9 mouse cellular contexts compared by ENCODE assay signal in genomic region chr3:38227596-38227995, GRCm38 (mm10).
DNase-seq lines count a peak whose midpoint lies in the region; ATAC-seq and TF ChIP-seq lines count a peak whose summit lies in the region.
"Had no signal": no experiment of that assay in that cellular context is flagged by ENCODE, and none has a peak within 500 bp of the region (broad histone marks: within the 10 kb centered on the region; RNA-seq: fewer than 3 reads in every experiment).

No protein-coding gene starts in this region.

- no peaks in the 10 kb centered on the region for H3K27me3 ChIP-seq in midbrain, postnatal 0 days (ENCODE audit: insufficient read depth, low read length)

- DNase-seq in gastrocnemius, adult 18-20 months (ENCODE audit: low spot score) = peak; percentile 67
- no peak for DNase-seq in gastrocnemius, postnatal 25 days
- peak; percentile 50 for DNase-seq in CD4-positive helper T cell, adult 2 months (ENCODE audit: low read depth, low spot score)
- DNase-seq in frontal cortex, postnatal 25 days (ENCODE audit: low spot score in 2 of 2) = peak; percentile 63 to 66
- peak; percentile 45 for DNase-seq in layer of hippocampus, adult 9-11 months
- DNase-seq in midbrain, postnatal 0 days (ENCODE audit: low spot score) = peak; percentile 72
- peak; percentile 16 to 28 for DNase-seq in thymus, adult 18-20 months

- no peak overlapping the region for H3K4me2 ChIP-seq in midbrain, postnatal 0 days (ENCODE audit: low read depth, low read length, poor library complexity, severe bottlenecking)
- H3K4me2 ChIP-seq: liver, embryonic 15.5 days had no signal

- ATAC-seq in midbrain, postnatal 0 days (ENCODE audit: low FRiP score) = no peak

- H3K4me3 ChIP-seq in bone marrow macrophage, adult 2 months (ENCODE audit: insufficient read depth, low read length) = no peak overlapping the region
- no peak overlapping the region for H3K4me3 ChIP-seq in midbrain, postnatal 0 days (ENCODE audit: low read depth, low read length)
- H3K4me3 ChIP-seq: liver, embryonic 15.5 days had no signal

- 27% methylated on average over 6 of the region's 6 CpGs for WGBS in midbrain, postnatal 0 days

- no peaks in the 10 kb centered on the region for H3K36me3 ChIP-seq in midbrain, postnatal 0 days (ENCODE audit: insufficient read depth, low read length)
- H3K36me3 ChIP-seq: liver, embryonic 15.5 days had no signal

- H3K4me1 ChIP-seq in bone marrow macrophage, adult 2 months (ENCODE audit: control insufficient read depth, insufficient read depth, low read length) = no peaks in the 10 kb centered on the region
- no peaks in the 10 kb centered on the region for H3K4me1 ChIP-seq in midbrain, postnatal 0 days (ENCODE audit: insufficient read depth, low read length)
- H3K4me1 ChIP-seq: liver, embryonic 15.5 days had no signal

- H3K27ac ChIP-seq in bone marrow macrophage, adult 2 months (ENCODE audit: insufficient read depth, low read depth, low read length) = no peak overlapping the region
- no peak overlapping the region for H3K27ac ChIP-seq in midbrain, postnatal 0 days (ENCODE audit: low read depth, low read length)
- H3K27ac ChIP-seq: liver, embryonic 15.5 days had no signal

- TF ChIP-seq CTCF in bone marrow macrophage, adult 2 months (IDR thresholded peaks at IDR 0.05; ENCODE audit: low read depth, low read length) = peak; percentile 96
- peak; percentile 83 for TF ChIP-seq CTCF in midbrain, postnatal 0 days (IDR thresholded peaks at IDR 0.05)

- no peak for TF ChIP-seq POLR2A in bone marrow macrophage, adult 2 months (IDR thresholded peaks at IDR 0.05; ENCODE audit: borderline replicate concordance, low read depth, low read length)

- no peaks in the 10 kb centered on the region for H3K9me3 ChIP-seq in midbrain, postnatal 0 days (ENCODE audit: low read length)
- H3K9me3 ChIP-seq: liver, embryonic 15.5 days had no signal

- no peak overlapping the region for H3K9ac ChIP-seq in midbrain, postnatal 0 days (replicated peaks; ENCODE audit: low read length, poor library complexity, severe bottlenecking)
- H3K9ac ChIP-seq: liver, embryonic 15.5 days had no signal
